ENCODE assay signal across 8 mouse cellular contexts in the genomic region with DNA sequence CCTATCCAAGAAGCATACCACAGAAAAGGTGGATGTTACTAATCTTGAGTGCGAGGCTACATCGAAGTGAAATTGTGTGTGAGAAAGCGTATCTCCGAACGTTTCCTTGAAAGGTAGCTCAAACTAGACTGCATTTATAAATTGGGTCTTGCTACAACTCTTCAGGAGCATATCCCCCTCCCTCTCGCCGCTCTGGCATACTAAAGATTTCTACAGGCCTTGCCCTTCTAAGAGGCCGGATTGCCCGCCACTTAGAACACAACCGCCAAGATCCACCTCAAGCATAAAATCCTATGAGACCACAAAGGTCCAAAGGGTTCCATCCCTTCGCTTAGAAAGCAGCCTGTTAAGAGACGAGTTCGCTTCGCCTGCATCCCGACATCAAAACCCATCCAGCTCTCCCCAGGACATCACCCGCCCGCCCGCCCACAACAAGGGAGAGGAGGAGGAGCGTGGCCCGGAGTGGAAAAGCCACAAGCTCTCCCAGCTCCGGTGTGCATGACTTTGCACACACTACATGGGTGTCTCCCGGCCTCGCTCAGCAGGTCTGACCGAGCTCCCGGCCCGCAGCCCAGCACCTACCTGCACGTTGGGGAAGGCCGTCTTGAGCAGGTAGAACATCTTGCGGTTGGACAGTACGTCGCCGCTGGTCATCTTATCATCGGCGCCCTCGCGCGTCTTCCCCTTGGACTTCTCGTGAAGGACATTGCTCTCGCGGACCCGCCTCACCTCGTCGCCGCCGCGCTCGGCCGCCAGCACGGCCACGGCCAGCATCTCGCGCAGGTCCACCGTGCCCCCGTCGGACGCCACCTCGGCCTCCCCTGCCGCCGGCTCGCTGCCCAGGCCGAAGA. TPM values are rescaled to one million over a fixed set of nuclear protein-coding genes. Genes with fewer than 3 reads are reported as not detected.
A peak's percentile ranks its signal among the peaks of the same experiment; 100 is the strongest.
DNase-seq lines count a peak whose midpoint lies in the region; ATAC-seq and TF ChIP-seq lines count a peak whose summit lies in the region.

No protein-coding gene starts in this region.

- H3K4me3 ChIP-seq in midbrain, embryonic 11.5 days (ENCODE audit: low read depth, low read length) = peak overlapping the region; percentile 95
- peak overlapping the region; percentile 85 for H3K4me3 ChIP-seq in spleen, adult 2 months (ENCODE audit: extremely low read depth, insufficient read depth, insufficient read length)

- no peak for TF ChIP-seq POLR2A in spleen, adult 2 months (IDR thresholded peaks at IDR 0.05; ENCODE audit: low read depth, low read length)

- H3K4me2 ChIP-seq in midbrain, embryonic 11.5 days = peak overlapping the region; percentile 61

- 2% methylated on average over 61 of the region's 61 CpGs for WGBS in midbrain, embryonic 11.5 days
- 3% methylated on average over 61 of the region's 61 CpGs for WGBS in spleen, adult 2 months

- H3K27ac ChIP-seq in midbrain, embryonic 11.5 days (ENCODE audit: low read depth, low read length) = peak overlapping the region; percentile 77
- H3K27ac ChIP-seq in spleen, adult 2 months (ENCODE audit: insufficient read depth, low read length) = peak overlapping the region; percentile 69

- 0 out of 2 replicates have a peak, but pooled peaks cover 2% of the 10 kb centered on the region for H3K36me3 ChIP-seq in midbrain, embryonic 11.5 days (ENCODE audit: control insufficient read depth, insufficient read depth, low read length)
- H3K36me3 ChIP-seq in spleen, adult 2 months (ENCODE audit: control insufficient read depth, insufficient read depth, low read length) = no peaks in the 10 kb centered on the region

- H3K9ac ChIP-seq in midbrain, embryonic 11.5 days (ENCODE audit: low read length) = peak overlapping the region; percentile 95

- H3K27me3 ChIP-seq in midbrain, embryonic 11.5 days (ENCODE audit: control insufficient read depth, insufficient read depth, low read length) = no peaks in the 10 kb centered on the region
- H3K27me3 ChIP-seq in spleen, adult 2 months (ENCODE audit: control insufficient read depth, insufficient read depth, low read length) = no peaks in the 10 kb centered on the region

- peak; percentile 21 for ATAC-seq in inflammation-experienced regulatory T-cells, adult 6 months
- ATAC-seq in midbrain, embryonic 11.5 days (ENCODE audit: low FRiP score) = peak; percentile 79

- TF ChIP-seq CTCF in spleen, adult 2 months (IDR thresholded peaks at IDR 0.05; ENCODE audit: extremely low read depth, insufficient read depth, insufficient read length, insufficient replicate concordance) = no peak

- DNase-seq in heart, adult 18-20 months = peak; percentile 36 to 60
- no peak for DNase-seq in heart, adult 8-10 months (ENCODE audit: low spot score)
- peak; percentile 60 for DNase-seq in cerebellum, adult 9-10 months
- peak; percentile 19 to 56 for DNase-seq in frontal cortex, postnatal 10 days (ENCODE audit: low spot score in 2 of 2)
- peak; percentile 57 to 63 for DNase-seq in left cerebral cortex, postnatal 36 days (ENCODE audit: low spot score in 2 of 2)
- peak; percentile 93 for DNase-seq in midbrain, embryonic 11.5 days (ENCODE audit: low spot score, missing footprints)
- peak in 1 of 2 experiments; percentile 3 for DNase-seq in spleen, adult 2 months (ENCODE audit: low read depth in 1 of 2, low spot score in 2 of 2)

- intact Hi-C loops in left cerebral cortex, postnatal 36 days (cut with DNase I) = no loop called here

- no peaks in the 10 kb centered on the region for H3K9me3 ChIP-seq in midbrain, embryonic 11.5 days (ENCODE audit: control insufficient read depth, low read length)

- H3K4me1 ChIP-seq in midbrain, embryonic 11.5 days (ENCODE audit: control insufficient read depth, insufficient read depth, low read length) = peaks cover 4% of the 10 kb centered on the region; the same call in 1 of the 2 replicates
- peaks cover 7% of the 10 kb centered on the region for H3K4me1 ChIP-seq in spleen, adult 2 months (ENCODE audit: control insufficient read depth, insufficient read depth, insufficient read length)

RNA-seq across cellular contexts. Expression of gene Impad1, which starts 0.8 kb away (rescaled TPM):
- total RNA-seq in heart, adult 18-20 months (2021) = 10 to 100 TPM; 22.7 to 23.9 TPM
- total RNA-seq in heart, adult 8-10 months (2022) = 10 to 100 TPM; 22.6 to 27.4 (median 23.9) TPM
- 1 to 10 TPM; 5.6 to 6.7 (median 6.2) TPM for polyA plus RNA-seq in inflammation-experienced regulatory T-cells, adult 6 months (2017; shearing (Covaris generic))
- total RNA-seq in left cerebral cortex, postnatal 36 days (2021) = 10 to 100 TPM; 67.0 to 69.3 TPM
- 48.2 and 49.1 TPM in 2 replicates for polyA plus RNA-seq in midbrain, embryonic 11.5 days (2014; fragmentation: Nextera tagmentation; extraction: Ambion mirVana)
- polyA plus RNA-seq in spleen, adult 2 months (2012; rRNA removed) = 1.9 and 2.9 TPM in 2 replicates
